Mouse (Mus musculus) kidney, postnatal 0 days (tissue): ENCODE results near the gene Homer2. TPM values are rescaled to one million over a fixed set of nuclear protein-coding genes. Genes with fewer than 3 reads are reported as not detected.

Experiments used
- ATAC-seq: fragments of 200-750 bp; cut with Nextera tagmentation; replicated peaks from 2 replicates; pipeline ENCODE4 v1.8.0; 2017; ENCODE audit warnings: low read depth, moderate number of reproducible peaks, moderate TSS enrichment, moderate library complexity; ENCODE audit not compliant: low FRiP score
- DNase-seq: peaks from one replicate; pipeline ENCODE4 v3.0.0-alpha.2; 2016; ENCODE audit warnings: low spot score
- H3K27ac ChIP-seq: fragments of 300-500 bp; sonication (generic); 2 replicates; pipeline ENCODE4 v1.5.1; 2014; ENCODE audit warnings: mild to moderate bottlenecking
- H3K27me3 ChIP-seq: fragments of 300-500 bp; sonication (generic); 2 replicates; pipeline ENCODE4 v1.6.1; 2014; ENCODE audit warnings: low read length, mixed read lengths; ENCODE audit not compliant: insufficient read depth
- H3K36me3 ChIP-seq: fragments of 300-500 bp; sonication (generic); 2 replicates; pipeline ENCODE4 v1.6.1; 2014; ENCODE audit warnings: low read length, mixed read lengths; ENCODE audit not compliant: insufficient read depth
- H3K4me1 ChIP-seq: fragments of 300-500 bp; sonication (generic); replicated peaks from 2 replicates; pipeline ENCODE4 v1.6.1; 2014; ENCODE audit warnings: antibody characterized with exemption, low read length, mixed read lengths; ENCODE audit not compliant: insufficient read depth
- H3K4me2 ChIP-seq: fragments of 300-500 bp; sonication (generic); 2 replicates; pipeline ENCODE4 v1.6.1; 2014; ENCODE audit warnings: mild to moderate bottlenecking, low read length, moderate library complexity, mixed read lengths
- H3K4me3 ChIP-seq: fragments of 300-500 bp; sonication (generic); replicated peaks from 2 replicates; pipeline ENCODE4 v1.5.1; 2014; ENCODE audit warnings: low read depth, low read length
- H3K9ac ChIP-seq: fragments of 300-500 bp; sonication (generic); 2 replicates; pipeline ENCODE4 v1.6.1; 2014; ENCODE audit warnings: low read depth, low read length
- H3K9me3 ChIP-seq: fragments of 300-500 bp; sonication (generic); replicated peaks from 2 replicates; pipeline ENCODE4 v1.6.1; 2016; ENCODE audit warnings: low read length, inconsistent platforms, mixed read lengths
- CTCF ChIP-seq: IDR thresholded peaks from 2 replicates; pipeline ENCODE4 v1.5.1; 2016; ENCODE audit warnings: antibody characterized with exemption, low read depth, mild to moderate bottlenecking, moderate library complexity
- WGBS: fragments of 180-500 bp; shearing (Covaris S2); extraction: QIAGEN DNeasy Blood & Tissue Kit; methylation state at CpG from one replicate; pipeline ENCODE4 v1.1.7; 2014; 5-methylcytosine and 5-hydroxymethylcytosine counted together
- polyA plus RNA-seq: library from polyadenylated mRNA; unstranded; fragments of >200 nt; fragmentation: Nextera tagmentation; extraction: Ambion mirVana; gene quantifications from 2 replicates; pipeline ENCODE4 v1.2.1, GENCODE M21; 2015

The Homer2 gene
- polyA plus RNA-seq, 1 experiment from 2014 or later = 8.4 TPM

DNA sequence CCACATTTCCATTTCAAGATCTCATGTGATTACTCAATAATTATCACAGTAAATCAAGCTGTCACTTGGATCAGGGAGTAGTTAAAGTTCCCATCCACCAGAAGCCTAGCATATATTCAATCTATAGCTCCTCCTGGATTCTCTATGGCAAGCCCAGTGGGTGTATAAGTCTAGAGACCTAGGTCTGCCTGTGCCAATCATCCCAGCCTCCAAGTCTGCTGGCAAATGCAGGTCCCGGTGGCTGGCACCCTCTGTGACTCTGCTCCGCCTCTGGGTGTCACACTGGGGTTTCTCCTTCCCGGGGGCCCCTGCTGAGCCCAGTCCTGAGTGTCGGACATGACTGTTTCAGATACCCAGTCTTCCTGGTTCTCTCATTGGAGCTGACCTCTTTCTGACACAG lies 84.5 kb downstream of the Homer2 start:
- H3K4me3 ChIP-seq = no peak overlapping the region
- H3K9ac ChIP-seq = no peak overlapping the region
- no peak overlapping the region for H3K27ac ChIP-seq
- no peak for TF ChIP-seq CTCF
- no peak for ATAC-seq
- 75% methylated on average over 4 of the region's 4 CpGs for WGBS
- H3K9me3 ChIP-seq = no peaks in the 10 kb centered on the region; the same call in 1 of the 2 replicates
- no peaks in the 10 kb centered on the region for H3K27me3 ChIP-seq
- no peaks in the 10 kb centered on the region for H3K4me1 ChIP-seq
- no peaks in the 10 kb centered on the region for H3K36me3 ChIP-seq
- DNase-seq = no peak
- no peak overlapping the region for H3K4me2 ChIP-seq

- H3K27ac ChIP-seq = no peak overlapping the region
- no peak for TF ChIP-seq CTCF
- H3K4me2 ChIP-seq = no peak overlapping the region
- no peaks in the 10 kb centered on the region for H3K27me3 ChIP-seq
- DNase-seq (no peak), ATAC-seq (no peak)
- H3K9ac ChIP-seq = no peak overlapping the region
- H3K9me3 ChIP-seq = no peaks in the 10 kb centered on the region
- H3K4me1 ChIP-seq = no peaks in the 10 kb centered on the region
- no peaks in the 10 kb centered on the region for H3K36me3 ChIP-seq
- no peak overlapping the region for H3K4me3 ChIP-seq
- WGBS = 63% methylated on average over 8 of the region's 9 CpGs
Observed at GRCm38 (mm10) chr7:81615031-81615430, 92.3 kb downstream of the Homer2 start.

DNA sequence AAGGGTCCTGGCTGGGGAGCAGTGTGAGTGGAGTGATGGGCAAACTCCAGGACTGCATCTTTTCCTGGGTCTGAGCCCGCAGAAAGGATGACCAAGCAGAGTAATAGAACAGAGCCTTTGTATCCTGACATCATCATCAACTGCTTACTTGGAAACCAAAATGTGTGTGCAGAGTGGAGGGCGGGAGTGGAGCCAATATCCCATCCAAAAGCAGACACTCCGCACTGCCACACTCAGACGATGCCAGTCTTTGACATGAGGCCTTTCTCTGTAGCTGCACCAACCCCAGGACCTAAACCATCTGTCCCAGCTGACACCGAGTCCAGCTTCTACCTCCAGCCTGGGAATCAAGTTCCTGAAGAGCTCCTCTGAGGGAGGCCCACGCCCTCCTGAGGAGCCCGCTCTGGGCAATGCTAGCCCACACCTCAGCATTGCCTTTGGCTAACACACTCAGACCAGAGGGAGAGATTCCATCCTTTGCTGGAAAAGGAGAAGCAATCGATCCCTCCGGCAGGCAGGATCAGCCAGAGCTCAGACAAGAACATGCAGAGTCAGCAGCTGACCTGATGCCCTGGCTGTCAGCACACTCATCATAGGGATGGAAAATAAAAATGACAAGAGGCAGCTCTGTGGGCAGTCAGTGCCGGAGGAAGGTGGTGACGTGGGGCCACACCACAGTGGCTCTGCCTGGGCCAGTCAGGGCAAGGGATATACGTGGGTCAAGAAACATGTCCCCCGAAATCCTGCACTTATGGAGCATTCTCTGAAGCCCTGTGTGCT lies 94.3 kb downstream of the Homer2 start:
- H3K4me1 ChIP-seq = no peaks in the 10 kb centered on the region
- H3K27ac ChIP-seq = no peak overlapping the region
- no peaks in the 10 kb centered on the region for H3K36me3 ChIP-seq
- H3K9ac ChIP-seq = no peak overlapping the region
- DNase-seq (no peak), ATAC-seq (no peak)
- H3K4me2 ChIP-seq = no peak overlapping the region
- TF ChIP-seq CTCF = no peak
- no peak overlapping the region for H3K4me3 ChIP-seq
- WGBS = 81% methylated on average over 13 of the region's 13 CpGs
- no peaks in the 10 kb centered on the region for H3K9me3 ChIP-seq
- no peaks in the 10 kb centered on the region for H3K27me3 ChIP-seq

DNA sequence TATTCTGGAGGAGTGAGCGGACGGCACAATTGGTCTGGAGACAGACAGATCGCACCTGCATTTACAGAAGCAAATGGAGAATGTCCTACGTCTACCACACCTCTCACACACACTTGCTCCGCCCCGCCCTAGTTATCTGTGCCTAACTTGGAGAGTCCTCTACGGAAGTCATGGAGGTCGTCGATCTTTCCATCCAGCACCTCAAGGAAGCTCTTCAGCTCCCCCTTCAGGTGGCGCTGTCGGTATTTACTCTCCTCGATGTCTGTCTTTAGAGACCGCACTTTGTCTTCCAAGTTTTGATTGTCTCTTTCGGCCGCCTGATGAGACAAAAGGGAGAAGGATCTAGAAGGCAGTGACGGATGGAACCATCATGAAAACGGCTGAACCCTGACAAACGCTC lies 97.2 kb downstream of the Homer2 start:
- 66% methylated on average over 18 of the region's 18 CpGs for WGBS
- Histone ChIP-seq H3K4me2 (no peak overlapping the region), H3K4me1 (no peaks in the 10 kb centered on the region), H3K9me3 (no peaks in the 10 kb centered on the region), H3K27me3 (no peaks in the 10 kb centered on the region), H3K9ac (no peak overlapping the region), H3K4me3 (no peak overlapping the region), H3K36me3 (no peaks in the 10 kb centered on the region), H3K27ac (no peak overlapping the region)
- TF ChIP-seq CTCF = peak; percentile 49; the same call in 1 of the 2 replicates
- DNase-seq (peak; percentile 19), ATAC-seq (no peak)

DNA sequence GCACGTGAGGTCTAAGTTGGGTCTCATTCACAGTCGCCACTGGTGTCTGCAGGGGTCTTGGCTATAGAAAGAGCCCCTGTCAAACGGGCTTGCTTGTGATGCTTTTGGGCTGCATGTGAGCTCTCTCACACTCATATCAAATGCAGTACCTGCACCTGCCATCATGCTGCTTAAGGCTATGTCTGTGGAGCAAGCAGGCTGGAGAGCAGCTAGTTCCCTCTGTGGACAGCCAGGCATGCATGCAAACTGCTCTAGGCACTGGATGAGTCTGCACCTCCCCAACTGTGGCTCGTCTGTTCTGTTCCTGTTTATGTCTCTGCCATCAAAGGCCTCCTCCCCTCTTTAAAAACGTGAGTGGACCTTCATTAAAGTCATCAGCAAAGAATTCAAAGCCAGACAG lies 100.9 kb downstream of the Homer2 start:
- WGBS = 48% methylated on average over 5 of the region's 5 CpGs
- ATAC-seq = no peak

DNA sequence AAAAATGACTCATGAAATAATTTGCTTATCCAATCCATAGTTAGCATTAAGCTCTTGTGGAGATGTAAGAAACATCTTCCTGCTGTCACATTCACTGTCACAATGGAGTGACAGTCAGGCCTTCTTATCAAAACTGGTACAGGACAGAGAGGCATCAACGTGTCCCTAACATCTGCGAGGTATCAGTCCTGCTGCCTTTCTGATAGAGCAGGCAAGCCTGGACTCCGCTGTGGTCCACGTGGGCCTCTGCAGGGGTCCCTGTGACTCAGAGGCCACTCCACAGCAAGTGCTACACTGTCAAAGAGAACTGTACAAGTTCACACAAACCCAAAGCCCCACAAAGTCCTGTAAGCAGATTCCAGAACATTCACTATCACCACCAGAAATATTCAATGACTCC lies 101.8 kb downstream of the Homer2 start:
- H3K4me2 ChIP-seq = no peak overlapping the region
- TF ChIP-seq CTCF = no peak
- H3K9ac ChIP-seq = no peak overlapping the region
- no peaks in the 10 kb centered on the region for H3K36me3 ChIP-seq
- no peak overlapping the region for H3K4me3 ChIP-seq
- H3K27me3 ChIP-seq = no peaks in the 10 kb centered on the region
- WGBS = 72% methylated on average over 4 of the region's 4 CpGs
- no peaks in the 10 kb centered on the region for H3K9me3 ChIP-seq
- no peaks in the 10 kb centered on the region for H3K4me1 ChIP-seq
- no peak for ATAC-seq
- H3K27ac ChIP-seq = no peak overlapping the region
- no peak for DNase-seq

More for the DNA sequence above, 100.9 kb downstream of the Homer2 start:
- H3K27ac ChIP-seq = no peak overlapping the region
- TF ChIP-seq CTCF = no peak
- no peaks in the 10 kb centered on the region for H3K36me3 ChIP-seq
- no peak overlapping the region for H3K4me3 ChIP-seq
- H3K4me2 ChIP-seq = no peak overlapping the region
- DNase-seq = no peak
- H3K4me1 ChIP-seq = no peaks in the 10 kb centered on the region
- no peak overlapping the region for H3K9ac ChIP-seq
- H3K9me3 ChIP-seq = no peaks in the 10 kb centered on the region
- no peaks in the 10 kb centered on the region for H3K27me3 ChIP-seq
